Mouse (Mus musculus): Measurements from ENCODE around the gene Thoc5.

Thoc5 gene

GRCm38 (mm10) chr11:4916068-4916467 is 20.9 kb downstream of the Thoc5 start:
- DNase-seq, result peak; percentile 59 to 60

- DNase-seq, result no peak
Observed at GRCm38 (mm10) chr11:4921281-4921680, 26.2 kb downstream of the Thoc5 start.

- no peak for DNase-seq
Observed at GRCm38 (mm10) chr11:4921751-4922150, 26.6 kb downstream of the Thoc5 start.

- DNase-seq, result no peak
Observed at GRCm38 (mm10) chr11:4927224-4927623, 32.1 kb downstream of the Thoc5 start.

DNA sequence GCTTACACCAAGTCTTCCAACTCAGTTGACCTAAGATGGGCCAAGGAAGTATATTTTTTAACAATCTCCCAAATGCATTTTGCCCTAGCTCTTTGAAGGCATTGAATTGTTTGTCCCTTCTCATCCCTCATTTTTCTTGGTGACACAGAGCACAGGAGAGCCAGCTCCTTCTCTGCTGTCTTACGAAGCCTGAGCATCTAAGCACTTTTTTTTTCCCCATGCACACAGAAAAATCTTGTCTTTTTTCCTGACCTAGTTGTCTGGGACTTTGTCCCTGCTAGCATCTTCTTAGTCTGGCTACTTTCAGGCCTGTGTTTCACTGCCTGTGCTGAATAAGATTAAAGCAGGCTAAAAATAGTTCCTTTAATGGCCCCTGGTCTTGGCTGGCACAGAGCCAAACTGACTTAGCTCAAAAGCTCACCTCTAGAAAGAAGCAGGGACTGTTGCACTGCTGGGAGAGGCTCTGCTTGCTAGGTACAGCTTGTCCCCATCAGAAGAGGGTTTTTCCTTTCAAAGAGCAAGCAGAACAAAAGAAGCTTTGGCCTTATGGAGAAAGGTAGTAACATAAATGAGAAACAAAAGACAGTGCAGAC is 36.0 kb downstream of the Thoc5 start:
- DNase-seq, result no peak

- DNase-seq, result no peak
Observed at GRCm38 (mm10) chr11:4936243-4936642, 41.1 kb downstream of the Thoc5 start.

GRCm38 (mm10) chr11:4946530-4946929 is 51.4 kb downstream of the Thoc5 start:
- no peak for DNase-seq

DNA sequence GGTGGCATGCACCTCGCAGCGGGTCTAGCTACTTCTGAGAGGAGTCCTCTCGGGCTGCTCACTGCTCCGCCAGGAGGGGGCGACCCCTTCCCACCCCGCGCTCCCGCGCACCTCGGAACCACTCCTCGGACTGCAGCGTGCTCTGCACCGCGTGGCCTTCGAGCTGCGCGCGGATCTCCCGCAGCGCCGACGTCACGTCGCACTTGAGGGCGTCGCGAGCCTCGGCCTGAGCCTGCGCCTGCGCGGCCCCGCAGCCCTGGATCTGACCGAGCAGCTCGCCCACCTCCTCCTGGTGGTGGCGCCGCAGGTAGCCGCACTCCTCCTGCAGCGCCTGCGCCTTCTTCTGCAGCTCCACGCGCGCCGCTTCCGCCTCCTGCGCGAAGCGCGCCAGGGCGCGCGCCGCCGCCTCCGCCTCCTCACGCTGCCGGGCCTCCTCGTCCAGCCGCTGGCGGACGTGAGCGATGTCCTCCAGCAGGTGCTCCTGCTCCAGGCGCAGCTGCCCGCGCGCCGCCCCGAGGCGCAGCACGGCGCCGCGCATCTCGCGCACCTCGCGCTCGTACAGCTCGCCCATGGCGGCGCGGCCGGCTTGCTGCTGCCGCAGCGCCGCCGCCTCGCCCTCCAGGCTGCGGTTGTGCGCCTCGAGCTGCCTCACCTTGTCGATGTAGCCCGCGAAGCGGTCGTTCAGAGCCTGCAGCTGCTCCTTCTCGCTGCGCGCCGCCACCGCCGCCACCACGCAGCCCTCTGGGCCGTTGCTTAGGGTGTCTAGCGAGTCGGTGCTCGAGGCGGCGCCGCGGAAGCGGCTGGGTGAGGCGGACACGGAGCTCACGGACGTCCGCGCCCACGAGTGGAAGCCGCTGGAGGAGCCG is 52.1 kb downstream of the Thoc5 start:
- peak; percentile 62 to 63 for DNase-seq

DNA sequence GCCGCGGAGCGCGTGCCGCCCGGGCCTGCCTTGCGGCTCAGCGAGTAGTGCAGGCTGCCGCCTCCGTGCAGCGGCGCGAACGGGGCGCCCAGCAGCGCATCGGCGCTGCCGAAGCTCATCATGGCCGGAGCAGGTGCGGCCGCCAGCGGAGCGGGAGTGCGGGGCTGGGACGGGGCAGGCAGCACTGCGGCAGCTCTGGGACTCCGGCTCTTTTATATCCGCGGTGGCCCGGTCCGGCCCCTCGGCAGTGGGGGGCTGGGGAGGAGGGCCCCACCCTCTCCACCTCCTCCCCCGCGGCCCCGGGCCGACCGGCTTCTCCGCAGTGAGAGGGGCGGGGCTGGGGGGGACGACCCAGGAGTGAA is 52.7 kb downstream of the Thoc5 start, which contains the start of gene Nefh:
Nefh (minus strand) TSS at position 252 of the 362 bp plus-strand sequence.
- DNase-seq, result no peak

- no peak for DNase-seq
Observed at GRCm38 (mm10) chr11:4948792-4949191, 53.7 kb downstream of the Thoc5 start.

DNA sequence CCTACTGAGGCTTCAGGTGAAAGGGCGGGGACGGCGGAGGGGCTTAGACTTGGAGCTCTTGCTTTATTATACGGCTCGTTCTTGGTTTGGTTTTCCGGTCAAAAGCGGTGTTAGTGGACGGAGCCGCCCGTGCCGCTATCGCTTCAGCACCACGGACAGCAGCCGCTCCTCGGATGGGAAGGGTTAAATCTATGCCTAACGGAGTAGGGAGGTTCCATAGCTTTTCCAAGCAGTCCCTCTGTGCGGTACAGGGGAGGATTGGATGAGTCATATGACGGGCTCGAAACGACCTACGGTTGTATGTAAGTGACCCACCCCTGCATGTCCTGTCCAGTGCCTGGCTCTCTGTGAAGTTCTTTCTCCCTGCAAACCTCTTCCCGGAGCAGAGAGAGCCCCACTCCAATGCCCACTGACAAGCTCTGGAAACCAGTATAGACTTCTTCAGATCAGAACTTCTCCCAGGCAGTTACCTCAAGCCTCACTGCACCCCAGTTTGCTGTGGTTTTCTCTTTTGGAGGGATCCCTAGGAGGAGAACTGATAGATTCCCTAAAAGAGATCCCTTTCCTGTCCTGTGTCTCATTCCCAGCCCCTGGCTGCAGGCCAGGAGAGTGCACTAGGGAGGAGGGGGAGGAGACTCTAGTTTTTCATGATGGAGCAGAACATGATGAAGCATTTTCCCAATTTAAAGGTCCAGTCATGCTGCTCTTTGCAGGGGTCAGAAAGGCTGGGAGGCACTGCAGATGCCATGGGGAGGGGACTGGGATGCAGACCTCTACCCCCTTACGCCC is 54.3 kb downstream of the Thoc5 start:
- DNase-seq, result peak in 1 of 2 experiments; percentile 4

DNA sequence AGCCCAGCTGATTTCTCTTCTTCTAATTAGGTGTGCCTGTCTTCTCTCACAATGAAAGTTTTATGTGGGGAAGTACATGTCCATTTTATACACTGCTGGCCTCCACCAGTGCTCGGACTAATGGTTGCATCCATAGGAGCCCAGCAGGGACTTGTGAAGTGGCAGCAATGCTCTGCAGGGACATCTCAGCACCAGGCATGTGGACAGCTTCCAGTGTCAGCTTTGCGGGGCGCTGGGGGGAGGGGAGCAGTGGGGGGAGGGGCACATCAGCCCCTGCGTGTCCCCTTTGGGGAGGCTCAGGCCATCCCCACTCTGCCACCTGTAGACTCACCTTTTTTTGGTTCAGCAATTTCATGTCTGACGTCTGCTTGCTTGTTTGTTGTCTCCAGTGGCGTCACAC is 58.3 kb downstream of the Thoc5 start:
- no peak for DNase-seq

DNA sequence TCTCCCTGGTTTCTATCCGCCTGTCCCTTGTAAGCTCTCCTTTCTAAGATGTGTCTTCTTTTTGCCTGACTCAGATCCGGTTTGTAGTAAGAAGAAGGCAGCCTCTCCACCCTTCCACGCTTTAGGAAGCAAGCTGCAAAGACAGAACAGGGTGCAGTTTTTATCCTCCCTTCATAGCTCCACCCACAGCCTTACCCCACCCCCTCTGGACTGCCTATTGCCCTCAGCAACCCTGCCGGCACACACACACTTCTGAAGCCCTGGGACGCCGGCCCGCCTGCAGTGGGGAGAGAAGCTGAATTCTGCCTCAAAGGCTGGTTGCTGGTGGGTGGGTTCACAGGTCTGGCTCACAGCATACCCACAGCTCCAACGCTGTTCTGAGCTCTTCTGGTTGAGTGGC is 58.8 kb downstream of the Thoc5 start:
- DNase-seq, result no peak

DNA sequence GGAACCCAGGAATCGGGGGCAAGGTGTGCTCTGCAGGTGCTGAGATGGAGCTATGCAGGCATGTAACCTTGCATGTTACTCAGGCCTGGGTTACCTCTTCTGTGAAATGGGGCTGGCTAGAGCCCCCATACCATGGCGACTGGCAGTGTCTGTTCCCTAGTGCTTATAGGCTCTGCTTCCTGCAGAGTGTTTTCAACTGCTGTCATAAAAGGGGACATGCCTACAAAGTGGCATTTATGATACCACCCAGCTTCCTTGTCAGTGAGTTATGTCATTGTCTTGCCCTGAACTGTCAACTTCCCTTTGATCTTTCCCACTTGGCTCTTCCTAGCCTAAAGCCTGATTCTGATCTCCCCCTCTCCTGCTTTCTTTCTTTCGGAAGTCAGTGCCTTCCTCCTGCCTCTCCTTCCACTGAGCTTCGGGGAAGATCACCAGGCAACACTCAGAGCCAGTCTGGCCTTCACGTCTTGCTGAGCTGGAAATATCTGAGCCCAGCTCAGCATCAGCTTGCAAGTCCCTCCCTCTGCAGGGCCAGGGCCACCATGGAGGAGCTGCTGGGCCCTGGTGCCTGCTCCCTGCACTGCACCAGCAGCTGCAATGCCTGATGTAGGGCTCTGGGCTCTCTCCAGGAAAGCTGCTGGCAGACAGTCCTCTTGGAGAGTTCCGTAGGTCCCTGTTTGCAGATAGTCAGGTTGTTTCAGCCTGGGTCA is 68.1 kb downstream of the Thoc5 start:
- no peak for DNase-seq

DNA sequence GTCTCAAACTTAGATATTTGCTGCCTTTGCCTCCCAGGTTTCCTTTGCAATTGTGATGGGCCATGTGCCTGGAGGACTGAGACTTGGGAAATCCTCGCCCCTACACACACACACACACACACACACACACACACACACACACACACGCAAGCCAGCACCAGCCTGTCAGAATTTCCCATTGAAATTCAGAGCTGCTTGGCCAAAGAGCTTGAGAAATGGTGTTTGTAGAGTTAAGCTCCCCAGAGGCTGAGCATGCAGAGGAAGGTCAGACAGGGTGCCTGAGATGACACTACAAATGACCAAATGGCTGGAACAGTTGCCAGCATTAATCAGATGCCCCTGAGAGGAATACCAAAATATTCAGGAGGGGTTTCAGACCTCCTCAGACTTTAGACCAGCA is 71.2 kb downstream of the Thoc5 start:
- DNase-seq, result no peak

DNA sequence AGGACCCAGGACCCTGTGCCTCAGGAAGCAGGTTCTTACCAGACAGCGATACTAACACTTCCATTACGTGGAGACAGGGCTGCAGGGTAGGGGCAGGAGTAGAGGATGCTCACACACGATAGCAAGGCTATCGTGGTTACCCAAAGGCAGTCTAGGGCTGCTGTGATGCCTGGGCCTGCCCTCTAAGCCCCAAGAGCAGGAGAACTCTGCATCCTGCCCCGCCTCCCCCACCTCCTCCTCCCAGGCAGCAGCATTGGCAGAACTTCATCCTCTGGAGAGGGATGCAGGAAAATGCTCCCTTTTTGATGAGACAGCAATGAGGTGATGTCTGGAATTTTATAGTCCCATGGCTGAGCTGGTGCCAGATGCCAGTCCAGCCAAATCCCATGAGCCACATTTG is 71.8 kb downstream of the Thoc5 start:
- DNase-seq, result no peak

DNA sequence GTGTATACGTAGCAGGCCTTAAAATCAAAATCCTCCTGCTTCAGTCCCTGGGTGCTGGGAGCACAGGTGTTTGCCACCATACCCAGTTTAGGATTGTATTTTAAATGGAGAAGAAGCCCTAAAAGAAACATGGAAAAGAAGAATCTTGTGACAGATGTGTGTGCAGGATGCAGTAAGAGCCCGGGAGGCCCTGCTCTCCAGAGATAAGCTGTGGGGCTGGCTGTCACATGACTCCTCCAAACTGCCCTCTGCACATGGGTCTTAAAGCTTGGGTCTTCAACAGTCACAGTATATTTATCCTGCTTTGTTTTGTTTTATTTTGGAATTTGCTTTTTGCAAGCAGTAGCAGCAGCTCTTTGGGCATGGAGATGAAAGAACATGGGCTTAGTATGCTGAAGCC is 72.4 kb downstream of the Thoc5 start:
- DNase-seq, result no peak

DNA sequence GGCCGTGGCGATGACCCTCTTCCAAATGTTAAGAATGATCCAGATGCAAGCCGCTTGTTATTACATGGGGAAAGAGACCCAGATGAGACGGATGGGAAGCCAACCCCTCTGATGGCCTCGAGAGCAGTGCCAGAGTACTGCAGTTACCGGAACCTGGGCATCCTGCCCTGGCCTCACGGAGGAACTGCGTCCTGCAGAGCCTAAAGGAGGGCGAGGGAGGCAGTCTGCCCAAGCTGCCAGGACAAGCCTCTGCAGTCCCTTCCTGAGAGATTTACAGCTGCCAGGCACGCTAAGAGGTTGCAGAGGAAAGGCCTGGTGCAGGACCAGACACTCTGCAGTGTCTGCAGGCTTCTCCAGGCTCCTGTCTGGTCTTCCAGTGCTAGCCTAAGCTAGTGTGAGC is 73.3 kb downstream of the Thoc5 start:
- DNase-seq, result no peak

- DNase-seq, result peak; percentile 72 to 75
Observed at GRCm38 (mm10) chr11:4972967-4973870, 78.1 kb downstream of the Thoc5 start.

GRCm38 (mm10) chr11:4973871-4974256 is 78.7 kb downstream of the Thoc5 start:
- no peak for DNase-seq

GRCm38 (mm10) chr11:4974376-4975122 is 79.4 kb downstream of the Thoc5 start:
- no peak for DNase-seq

All from B cell, adult 2 months (primary cell).